Mouse (Mus musculus): ENCODE measurements around the gene Iqcf3. TPM values are rescaled to one million over a fixed set of nuclear protein-coding genes. Genes with fewer than 3 reads are reported as not detected.

The Iqcf3 gene
- polyA plus RNA-seq, 1 experiment = not detected

GRCm38 (mm10) chr9:106485076-106485475 is 76.4 kb downstream of the Iqcf3 start:
- no peak overlapping the region for H3K4me3 ChIP-seq (ENCODE audit: insufficient read depth, low read depth, low read length)
- TF ChIP-seq POLR2A (IDR thresholded peaks at IDR 0.05; ENCODE audit: insufficient read depth, low read depth, low read length) (no peak), CTCF (IDR thresholded peaks at IDR 0.05; ENCODE audit: insufficient read depth, low read depth, low read length) (no peak)
- 0 out of 2 replicates have a peak, but pooled peaks cover 2% of the 10 kb centered on the region for H3K4me1 ChIP-seq (ENCODE audit: control insufficient read depth, insufficient read depth, low read length)
- no peak overlapping the region for H3K27ac ChIP-seq (ENCODE audit: insufficient read depth, low read depth, low read length)
- 74% methylated on average over 10 of the region's 10 CpGs for WGBS

DNA sequence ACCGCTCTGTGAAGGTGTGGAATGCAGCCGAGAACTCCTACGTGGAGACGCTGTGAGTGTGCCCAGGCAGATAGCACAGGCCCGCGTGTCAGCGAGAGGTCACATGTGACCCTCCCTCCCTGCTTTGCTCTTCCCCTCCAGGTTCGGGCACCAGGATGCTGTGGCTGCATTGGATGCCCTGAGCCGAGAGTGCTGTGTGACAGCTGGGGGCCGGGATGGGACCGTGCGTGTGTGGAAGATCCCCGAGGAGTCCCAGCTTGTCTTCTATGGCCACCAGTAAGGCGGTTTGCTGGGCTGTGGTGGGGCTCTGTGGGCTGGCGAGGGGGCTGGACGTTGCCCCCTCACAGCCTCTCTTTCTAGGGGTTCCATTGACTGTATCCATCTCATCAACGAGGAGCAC is 77.8 kb downstream of the Iqcf3 start:
- 95% methylated on average over 17 of the region's 17 CpGs for WGBS
- TF ChIP-seq POLR2A (IDR thresholded peaks at IDR 0.05; ENCODE audit: insufficient read depth, low read depth, low read length) (no peak), CTCF (IDR thresholded peaks at IDR 0.05; ENCODE audit: insufficient read depth, low read depth, low read length) (no peak)
- Histone ChIP-seq H3K27ac (ENCODE audit: insufficient read depth, low read depth, low read length) (no peak overlapping the region), H3K4me1 (ENCODE audit: control insufficient read depth, insufficient read depth, low read length) (0 out of 2 replicates have a peak, but pooled peaks cover 2% of the 10 kb centered on the region), H3K4me3 (ENCODE audit: insufficient read depth, low read depth, low read length) (no peak overlapping the region)

DNA sequence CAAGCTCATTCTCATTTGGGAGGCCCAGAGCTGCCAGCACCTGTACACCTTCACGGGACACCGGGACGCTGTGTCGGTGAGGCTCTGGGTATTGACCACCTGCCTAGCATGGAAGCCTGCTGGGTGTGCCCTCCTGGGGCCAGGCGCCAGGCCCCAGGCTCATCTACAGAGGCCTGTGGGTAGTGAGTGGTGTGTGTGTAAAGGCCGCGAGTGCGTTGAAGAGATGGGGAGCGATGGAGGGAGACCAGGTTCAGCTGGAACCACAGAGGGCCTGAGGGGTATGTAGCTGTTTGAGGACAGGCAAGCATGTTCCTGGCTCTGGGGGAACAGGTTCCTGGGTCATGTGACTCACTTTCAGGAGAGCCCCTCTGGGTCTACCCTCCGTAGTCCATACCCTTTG is 78.3 kb downstream of the Iqcf3 start:
- Histone ChIP-seq H3K4me1 (ENCODE audit: control insufficient read depth, insufficient read depth, low read length) (peaks cover 4% of the 10 kb centered on the region; the same call in 1 of the 2 replicates), H3K27ac (ENCODE audit: insufficient read depth, low read depth, low read length) (no peak overlapping the region), H3K4me3 (ENCODE audit: insufficient read depth, low read depth, low read length) (no peak overlapping the region)
- no peak for TF ChIP-seq POLR2A (IDR thresholded peaks at IDR 0.05; ENCODE audit: insufficient read depth, low read depth, low read length)
- no peak for TF ChIP-seq CTCF (IDR thresholded peaks at IDR 0.05; ENCODE audit: insufficient read depth, low read depth, low read length)
- 98% methylated on average over 10 of the region's 10 CpGs for WGBS

DNA sequence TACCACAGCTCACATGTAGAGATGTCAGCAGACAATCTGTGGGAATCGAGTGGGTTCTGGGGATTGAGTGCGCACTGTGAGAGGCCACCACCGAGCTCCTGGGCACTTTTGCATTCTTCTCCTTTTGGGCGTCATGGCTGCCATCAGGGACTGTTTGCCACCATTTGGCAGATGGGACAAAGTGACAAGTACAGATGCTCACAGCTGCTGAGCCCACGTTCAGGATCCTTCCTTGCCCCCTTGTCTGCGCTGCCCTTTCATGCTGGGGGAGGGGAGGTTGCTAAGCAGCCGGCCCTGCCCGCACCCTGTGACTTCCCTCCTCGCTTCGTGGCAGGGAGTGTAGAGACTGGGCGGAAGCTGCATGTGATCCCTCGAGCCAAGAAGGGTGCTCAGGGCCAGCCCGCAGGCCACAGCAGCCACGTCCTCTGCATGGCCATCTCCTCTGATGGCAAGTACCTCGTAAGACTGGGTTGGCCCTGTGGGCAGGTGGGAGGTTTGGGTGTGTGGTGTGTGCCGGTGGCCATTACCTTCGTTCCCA is 78.8 kb downstream of the Iqcf3 start:
- 86% methylated on average over 17 of the region's 17 CpGs for WGBS
- TF ChIP-seq CTCF (IDR thresholded peaks at IDR 0.05; ENCODE audit: insufficient read depth, low read depth, low read length) (no peak), POLR2A (IDR thresholded peaks at IDR 0.05; ENCODE audit: insufficient read depth, low read depth, low read length) (no peak)
- H3K27ac ChIP-seq (ENCODE audit: insufficient read depth, low read depth, low read length) = no peak overlapping the region
- H3K4me3 ChIP-seq (ENCODE audit: insufficient read depth, low read depth, low read length) = no peak overlapping the region
- peaks cover 6% of the 10 kb centered on the region; the same call in 1 of the 2 replicates for H3K4me1 ChIP-seq (ENCODE audit: control insufficient read depth, insufficient read depth, low read length)

DNA sequence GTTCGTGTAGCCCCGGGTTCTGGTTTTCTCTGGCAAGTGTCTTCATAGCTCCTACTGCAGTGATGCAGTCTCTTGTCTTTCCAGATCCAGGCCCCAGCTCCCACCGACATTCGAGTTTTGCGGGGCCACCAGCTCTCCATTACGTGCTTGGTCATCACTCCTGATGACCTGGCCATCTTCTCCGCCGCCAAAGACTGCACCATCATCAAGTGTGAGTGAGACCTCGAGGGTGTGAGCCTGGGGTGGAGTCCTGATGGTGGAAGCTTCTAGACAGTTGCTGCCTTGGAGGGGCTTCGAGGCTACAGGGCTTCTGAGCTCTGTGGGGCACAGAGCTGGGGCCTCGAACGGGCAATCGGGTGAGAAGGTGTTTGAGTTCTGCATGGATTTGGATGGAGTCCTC is 79.8 kb downstream of the Iqcf3 start:
- H3K4me3 ChIP-seq (ENCODE audit: insufficient read depth, low read depth, low read length) = no peak overlapping the region
- H3K27ac ChIP-seq (ENCODE audit: insufficient read depth, low read depth, low read length) = no peak overlapping the region
- TF ChIP-seq CTCF (IDR thresholded peaks at IDR 0.05; ENCODE audit: insufficient read depth, low read depth, low read length) = no peak
- H3K4me1 ChIP-seq (ENCODE audit: control insufficient read depth, insufficient read depth, low read length) = peaks cover 7% of the 10 kb centered on the region
- WGBS = 92% methylated on average over 13 of the region's 13 CpGs

- TF ChIP-seq POLR2A (IDR thresholded peaks at IDR 0.05; ENCODE audit: insufficient read depth, low read depth, low read length) = no peak
- no peak for TF ChIP-seq CTCF (IDR thresholded peaks at IDR 0.05; ENCODE audit: insufficient read depth, low read depth, low read length)
- Histone ChIP-seq H3K4me1 (ENCODE audit: control insufficient read depth, insufficient read depth, low read length) (peaks cover 13% of the 10 kb centered on the region), H3K27ac (ENCODE audit: insufficient read depth, low read depth, low read length) (no peak overlapping the region), H3K4me3 (ENCODE audit: insufficient read depth, low read depth, low read length) (no peak overlapping the region)
- WGBS = 95% methylated on average over 15 of the region's 15 CpGs
These were observed 80.4 kb downstream of the Iqcf3 start for GRCm38 (mm10) chr9:106481075-106481474.

- Histone ChIP-seq H3K4me1 (ENCODE audit: control insufficient read depth, insufficient read depth, low read length) (peaks cover 18% of the 10 kb centered on the region), H3K4me3 (ENCODE audit: insufficient read depth, low read depth, low read length) (no peak overlapping the region), H3K27ac (ENCODE audit: insufficient read depth, low read depth, low read length) (no peak overlapping the region)
- TF ChIP-seq CTCF (IDR thresholded peaks at IDR 0.05; ENCODE audit: insufficient read depth, low read depth, low read length) = no peak
- no peak for TF ChIP-seq POLR2A (IDR thresholded peaks at IDR 0.05; ENCODE audit: insufficient read depth, low read depth, low read length)
- 94% methylated on average over 7 of the region's 7 CpGs for WGBS
These were observed 80.9 kb downstream of the Iqcf3 start for GRCm38 (mm10) chr9:106480541-106480940.

DNA sequence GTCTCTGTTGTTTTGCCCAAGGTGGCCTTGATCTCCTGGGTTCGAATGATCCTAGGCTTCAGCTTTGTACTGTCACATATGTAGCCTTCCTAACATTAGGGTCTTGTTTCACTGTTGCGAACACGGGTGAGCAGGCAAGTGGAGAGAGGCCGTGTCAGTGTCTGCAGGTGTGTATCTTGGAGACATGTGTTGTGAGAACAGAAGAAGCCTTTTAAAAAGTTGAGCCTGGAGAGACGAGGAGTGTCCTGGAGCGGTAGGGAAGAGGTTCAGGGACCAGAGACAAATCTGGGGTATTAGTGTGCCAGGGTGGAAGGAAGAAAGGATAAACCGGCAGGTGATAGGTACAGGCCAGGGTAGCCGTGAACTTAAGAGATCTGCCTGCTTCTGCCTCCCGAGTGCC is 83.3 kb downstream of the Iqcf3 start:
- H3K27ac ChIP-seq (ENCODE audit: insufficient read depth, low read depth, low read length) = no peak overlapping the region
- H3K4me1 ChIP-seq (ENCODE audit: control insufficient read depth, insufficient read depth, low read length) = peaks cover 30% of the 10 kb centered on the region
- peak overlapping the region; percentile 56 for H3K4me3 ChIP-seq (ENCODE audit: insufficient read depth, low read depth, low read length)
- 81% methylated on average over 9 of the region's 9 CpGs for WGBS
- TF ChIP-seq CTCF (IDR thresholded peaks at IDR 0.05; ENCODE audit: insufficient read depth, low read depth, low read length) (no peak), POLR2A (IDR thresholded peaks at IDR 0.05; ENCODE audit: insufficient read depth, low read depth, low read length) (no peak)

GRCm38 (mm10) chr9:106477649-106478048 is 83.8 kb downstream of the Iqcf3 start:
- TF ChIP-seq POLR2A (IDR thresholded peaks at IDR 0.05; ENCODE audit: insufficient read depth, low read depth, low read length) = no peak
- TF ChIP-seq CTCF (IDR thresholded peaks at IDR 0.05; ENCODE audit: insufficient read depth, low read depth, low read length) = no peak
- Histone ChIP-seq H3K27ac (ENCODE audit: insufficient read depth, low read depth, low read length) (no peak overlapping the region), H3K4me3 (ENCODE audit: insufficient read depth, low read depth, low read length) (peak overlapping the region; percentile 56), H3K4me1 (ENCODE audit: control insufficient read depth, insufficient read depth, low read length) (peaks cover 31% of the 10 kb centered on the region)
- 3% methylated on average over 16 of the region's 16 CpGs for WGBS
